Mouse (Mus musculus) cerebellum, adult 8-10 months (tissue): ENCODE results near the gene Xlr3a.
"Not testable (repeated sequence)": the region's sequence is repeated elsewhere in the genome, so short reads cannot be mapped to it uniquely, and the experiment has no call there.

Source experiments
- DNase-seq: peaks from one replicate; pipeline ENCODE4 v3.0.0; 2022

Xlr3a gene

GRCm38 (mm10) chrX:73096941-73097508 lies at the start of gene Xlr3a:
Gene Xlr3a, minus strand, starts transcription at chrX:73097095.
- DNase-seq: not testable (repeated sequence)

DNA sequence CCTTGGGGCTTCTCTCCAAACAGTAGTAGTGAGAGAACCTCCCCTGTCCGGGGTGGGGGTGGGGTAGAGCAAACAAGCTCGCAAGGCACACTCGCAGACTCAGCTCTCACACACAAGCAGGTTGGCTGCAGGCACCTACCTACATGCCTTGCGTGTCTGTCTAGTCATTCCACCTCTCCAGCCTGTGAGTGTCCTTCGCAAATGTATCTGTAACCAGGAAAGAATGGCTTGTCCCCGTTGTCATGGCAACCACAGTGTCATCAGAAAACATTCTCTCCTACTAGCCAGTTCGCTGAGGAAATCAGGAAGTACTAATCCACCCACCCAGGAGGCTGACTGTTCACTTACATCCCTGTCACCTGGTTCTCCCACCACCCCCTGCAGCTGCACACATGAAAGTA lies 46.3 kb upstream of the Xlr3a start:
- DNase-seq: not testable (repeated sequence)

- DNase-seq: not testable (repeated sequence)
These were observed 26.2 kb upstream of the Xlr3a start for GRCm38 (mm10) chrX:73122859-73123829.

DNA sequence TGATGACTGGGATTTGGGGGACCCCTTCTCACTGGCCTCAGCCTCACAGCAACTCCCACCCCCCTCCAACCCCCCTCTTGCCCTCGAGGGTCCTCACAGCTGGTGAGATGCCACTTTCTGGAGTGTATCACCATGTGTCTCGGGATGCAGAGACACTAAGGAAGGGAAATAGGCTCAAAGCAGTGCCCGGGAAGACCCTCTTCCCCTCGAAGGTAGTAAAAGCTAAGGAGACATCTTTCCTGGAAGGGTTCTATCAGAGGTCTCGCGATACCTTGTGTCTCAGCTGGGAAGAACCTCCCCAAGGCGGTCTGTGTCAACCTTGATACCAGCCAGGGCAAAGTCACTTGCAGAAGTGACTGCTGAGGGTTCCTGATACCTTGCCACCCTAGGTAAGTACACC lies 19.9 kb upstream of the Xlr3a start, which contains the start of gene Gm14685:
Gene Gm14685 (plus strand): TSS at position 301 of the 400 bp plus-strand sequence.
- DNase-seq: not testable (repeated sequence)

GRCm38 (mm10) chrX:73082267-73083055 lies 14.4 kb downstream of the Xlr3a start, which contains the start of gene Xlr4a:
Gene Xlr4a, minus strand, starts transcription at chrX:73082478.
- not testable (repeated sequence) for DNase-seq

GRCm38 (mm10) chrX:73066765-73067312 lies 30.1 kb downstream of the Xlr3a start:
- peak; percentile 11 for DNase-seq

GRCm38 (mm10) chrX:73064415-73064793 lies 32.5 kb downstream of the Xlr3a start, which contains the start of gene Pnma3:
Gene Pnma3, plus strand, starts transcription at chrX:73064787.
- no peak for DNase-seq

DNA sequence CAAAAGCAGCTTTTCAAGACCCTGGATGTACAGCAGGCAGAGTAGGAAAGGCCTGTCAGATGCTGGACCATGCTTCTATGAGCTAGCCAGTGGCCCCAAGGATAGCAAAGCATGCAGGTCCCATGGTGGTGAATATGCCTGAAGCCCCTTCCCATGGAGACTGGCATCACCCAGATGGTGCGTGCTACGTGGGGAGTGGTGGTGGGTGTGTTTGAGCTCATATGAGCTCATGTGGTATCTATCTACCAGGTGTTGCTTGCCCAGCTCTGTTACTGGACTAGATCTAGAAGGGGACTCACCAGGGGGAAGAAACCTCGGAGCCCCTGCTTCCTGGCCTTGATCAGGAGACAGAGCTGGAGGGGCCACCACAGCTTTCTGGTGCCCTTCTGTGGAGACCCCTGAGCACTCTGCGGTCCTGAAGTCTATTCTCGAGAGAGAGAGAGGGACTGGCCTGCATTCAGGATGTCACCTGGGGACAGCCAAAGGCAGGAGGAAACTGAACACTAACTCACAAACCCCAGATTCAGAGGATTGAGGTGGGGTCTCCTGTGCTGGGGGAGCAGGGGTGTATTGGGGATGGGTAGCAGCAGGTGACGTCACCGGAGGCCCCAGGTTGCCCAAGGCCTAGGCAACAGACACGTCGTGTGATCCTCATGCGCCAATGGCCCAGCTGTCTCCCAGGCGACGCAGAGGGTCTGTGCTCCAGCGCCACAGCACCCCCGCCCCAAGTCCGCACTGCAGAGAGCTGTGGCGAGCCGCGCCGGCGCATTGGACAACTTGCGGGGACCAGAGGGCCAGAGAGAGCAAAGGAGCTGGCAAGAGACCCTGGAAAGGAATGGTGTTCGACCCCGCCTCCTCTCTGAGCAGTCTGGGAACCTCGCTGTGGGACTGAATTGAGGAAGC lies 33.1 kb downstream of the Xlr3a start:
- no peak for DNase-seq

GRCm38 (mm10) chrX:73062323-73062722 lies 34.6 kb downstream of the Xlr3a start:
- no peak for DNase-seq

DNA sequence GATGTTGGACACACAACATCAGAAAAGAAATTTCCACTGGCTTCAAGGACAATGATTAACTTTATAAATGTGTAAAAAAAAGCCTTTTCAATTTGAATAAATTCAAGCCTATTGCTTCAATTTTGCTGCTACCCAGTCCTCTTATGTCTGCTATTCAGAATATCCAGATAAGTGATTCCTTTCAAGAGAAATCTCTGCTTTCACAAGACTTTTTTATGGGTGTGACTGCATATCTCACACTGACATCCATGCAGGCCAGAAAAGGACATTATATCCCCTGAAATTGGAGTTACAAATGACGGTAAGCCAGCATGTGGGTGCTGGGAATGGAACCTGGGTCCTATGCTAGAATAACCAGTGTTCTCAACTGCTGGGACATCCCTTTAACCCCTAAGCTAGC lies 35.4 kb downstream of the Xlr3a start:
- no peak for DNase-seq

GRCm38 (mm10) chrX:73053860-73054563 lies 42.9 kb downstream of the Xlr3a start:
- DNase-seq: peak; percentile 95

- no peak for DNase-seq
These were observed 57.2 kb downstream of the Xlr3a start for GRCm38 (mm10) chrX:73039666-73040065.

DNA sequence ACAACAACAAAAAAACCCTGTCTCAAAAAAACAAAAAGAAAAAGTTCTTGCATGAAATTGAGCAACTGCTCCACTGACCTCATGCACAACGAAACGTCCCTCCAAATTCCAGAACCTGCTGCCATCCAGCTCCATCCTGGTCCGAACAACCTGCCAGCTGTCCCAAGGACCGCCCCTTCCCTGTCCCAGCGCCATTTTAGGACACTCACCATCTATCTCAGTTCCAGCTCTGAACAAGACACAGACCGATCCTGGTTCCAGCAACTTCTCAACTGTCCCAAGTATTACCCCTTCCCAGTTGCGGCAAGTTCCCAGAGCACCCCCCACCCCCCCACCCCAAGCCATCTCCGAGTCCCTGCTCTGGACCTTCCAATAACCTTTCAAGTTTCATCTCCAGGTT lies 58.1 kb downstream of the Xlr3a start:
- DNase-seq: no peak

GRCm38 (mm10) chrX:73037003-73037402 lies 59.9 kb downstream of the Xlr3a start, which contains the start of gene Pnma5:
Gene Pnma5, minus strand, starts transcription at chrX:73037103.
- DNase-seq: no peak
